Mouse (Mus musculus) right cerebral cortex, postnatal 14 days (tissue): ENCODE results near the gene Rhox3e.
"Not testable (repeated sequence)": the region's sequence is repeated elsewhere in the genome, so short reads cannot be mapped to it uniquely, and the experiment has no call there.

Source experiments
- DNase-seq: peaks from one replicate; pipeline ENCODE4 v3.0.0; 2022

Rhox3e gene

GRCm38 (mm10) chrX:37541719-37542118 lies at the start of gene Rhox3e:
Gene Rhox3e, plus strand, starts transcription at chrX:37542019.
- DNase-seq = not testable (repeated sequence)

DNA sequence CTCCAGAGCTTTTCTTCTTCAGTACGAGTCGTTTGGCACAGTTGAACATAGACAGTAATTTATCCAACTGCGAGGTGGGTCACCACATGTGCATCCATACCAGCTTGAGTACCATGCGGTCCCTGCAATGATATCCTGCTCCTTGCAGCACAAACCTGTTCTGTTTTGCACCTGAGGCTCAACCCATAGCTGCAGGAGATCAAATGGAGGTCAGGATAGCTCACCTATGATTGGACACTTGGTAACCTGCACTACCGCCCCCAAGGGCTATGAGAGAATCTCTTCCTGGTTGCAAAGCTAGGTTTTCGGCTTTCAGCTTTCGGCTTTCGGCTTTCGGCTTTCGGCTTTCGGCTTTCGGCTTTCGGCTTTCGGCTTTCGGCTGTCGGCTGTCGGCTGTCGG lies 27.8 kb upstream of the Rhox3e start, which contains the start of gene Rhox4d:
Rhox4d (plus strand) TSS at position 301 of the 400 bp plus-strand sequence.
- not testable (repeated sequence) for DNase-seq

- not testable (repeated sequence) for DNase-seq
Measured at GRCm38 (mm10) chrX:37530152-37530551, 11.7 kb upstream of the Rhox3e start, which contains the start of gene Rhox2e. Gene Rhox2e, plus strand, starts transcription at chrX:37530452.

DNA sequence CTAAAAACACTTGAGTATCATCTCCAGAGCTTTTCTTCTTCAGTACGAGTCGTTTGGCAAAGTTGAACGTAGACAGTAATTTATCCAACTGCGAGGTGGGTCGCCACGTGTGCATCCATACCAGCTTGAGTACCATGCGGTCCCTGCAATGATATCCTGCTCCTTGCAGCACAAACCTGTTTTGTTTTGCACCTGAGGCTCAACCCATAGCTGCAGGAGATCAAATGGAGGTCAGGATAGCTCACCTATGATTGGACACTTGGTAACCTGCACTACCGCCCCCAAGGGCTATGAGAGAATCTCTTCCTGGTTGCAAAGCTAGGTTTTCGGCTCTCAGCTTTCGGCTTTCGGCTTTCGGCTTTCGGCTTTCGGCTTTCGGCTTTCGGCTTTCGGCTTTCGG lies 15.3 kb downstream of the Rhox3e start, which contains the start of gene Rhox4e:
Rhox4e (plus strand) TSS at position 301 of the 400 bp plus-strand sequence.
- not testable (repeated sequence) for DNase-seq

GRCm38 (mm10) chrX:37571105-37571504 lies 29.3 kb downstream of the Rhox3e start, which contains the start of gene Rhox2f:
Gene Rhox2f, plus strand, starts transcription at chrX:37571405.
- DNase-seq = not testable (repeated sequence)

- DNase-seq = not testable (repeated sequence)
Measured at GRCm38 (mm10) chrX:37572638-37573037, 30.8 kb downstream of the Rhox3e start.

DNA sequence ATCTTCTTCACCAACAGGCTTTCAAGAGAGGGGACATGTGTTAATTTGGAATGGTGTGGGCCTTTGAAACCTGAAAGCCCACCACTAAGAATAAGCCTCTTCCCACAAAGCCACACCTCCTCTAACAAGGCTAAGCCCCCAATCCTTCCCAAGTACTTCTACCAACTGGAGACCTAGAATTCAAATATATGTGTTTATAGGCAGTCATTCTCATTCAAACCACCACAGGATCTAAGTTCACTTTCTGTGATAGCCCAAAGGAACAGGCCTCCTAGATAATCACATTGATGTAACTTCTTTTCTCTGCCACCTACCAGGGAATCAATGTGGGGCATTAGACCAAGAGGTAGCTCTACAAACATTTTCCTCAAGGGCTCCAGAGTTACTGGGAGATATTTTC lies 38.9 kb downstream of the Rhox3e start, which contains the start of gene Rhox3f:
Rhox3f (plus strand) TSS at position 301 of the 400 bp plus-strand sequence.
- not testable (repeated sequence) for DNase-seq
